Mouse (Mus musculus): ENCODE measurements around the gene Capn2.

DNA sequence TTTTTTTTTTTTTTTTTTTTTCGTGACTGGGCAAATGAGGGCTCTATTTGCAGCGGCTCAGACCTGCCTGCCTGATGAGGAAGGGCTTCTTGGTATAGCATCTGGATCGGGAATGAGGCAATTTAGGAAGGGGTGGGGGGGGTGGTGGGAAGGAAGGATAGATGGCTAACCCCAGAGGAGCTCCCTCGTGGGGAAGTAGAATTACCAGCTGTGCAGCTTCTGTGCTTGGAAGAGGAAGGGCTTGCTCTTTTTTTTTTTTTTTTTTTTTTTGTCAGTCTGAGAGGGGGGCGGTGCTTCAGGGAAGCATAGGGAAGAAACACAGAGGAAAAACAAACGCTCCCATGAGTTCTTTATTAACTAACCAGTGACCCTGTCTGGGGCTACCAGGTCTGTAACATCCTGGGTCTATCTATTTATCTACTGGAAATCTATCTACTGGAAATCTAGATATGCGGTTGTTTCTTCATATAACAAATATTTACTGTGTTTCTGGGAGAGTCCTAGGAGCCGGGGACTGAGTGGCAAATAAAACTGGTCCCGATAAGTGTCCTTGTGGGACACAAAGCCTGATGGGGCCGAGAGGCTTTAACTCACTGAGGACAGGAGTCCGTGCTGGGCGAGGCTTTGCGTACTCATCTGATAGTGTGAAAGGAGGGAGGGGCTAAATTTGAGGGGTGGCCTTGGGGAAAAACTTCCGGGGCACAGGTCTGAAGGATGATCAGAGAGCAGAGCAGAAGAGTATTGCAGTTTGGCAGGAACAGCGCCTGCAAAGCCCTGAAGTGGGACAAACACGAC, 45.4 kb upstream of the Capn2 start:
- TF ChIP-seq CTCF (IDR thresholded peaks at IDR 0.05; ENCODE audit: control insufficient read depth, insufficient read depth, insufficient replicate concordance, low read depth, low read length), result no peak
- no peak for TF ChIP-seq POLR2A (IDR thresholded peaks at IDR 0.05; ENCODE audit: control insufficient read depth, low read depth, low read length)
